Mouse (Mus musculus) right cerebral cortex, postnatal 36 days (tissue): ENCODE results near the gene Acer1.
"Not testable (repeated sequence)": the region's sequence is repeated elsewhere in the genome, so short reads cannot be mapped to it uniquely, and the experiment has no call there.

ENCODE experiments used
- DNase-seq, 2 experiments: peaks; one replicate each; pipeline ENCODE4 v3.0.0; 2022; ENCODE audit warnings: low spot score in 2 of 2, mixed read lengths in 1 of 2

Acer1 gene

GRCm38 (mm10) chr17:56952639-56953038, 29.3 kb downstream of the Acer1 start:
- DNase-seq, result no peak

- no peak for DNase-seq
These were observed 31.0 kb downstream of the Acer1 start for GRCm38 (mm10) chr17:56950915-56951314.

GRCm38 (mm10) chr17:56938751-56939150, 43.2 kb downstream of the Acer1 start:
- DNase-seq, result no peak

- no peak for DNase-seq
These were observed 45.2 kb downstream of the Acer1 start for GRCm38 (mm10) chr17:56936731-56937130.

- DNase-seq, result peak; percentile 97 to 98
These were observed 46.4 kb downstream of the Acer1 start, which contains the start of gene Mllt1 for GRCm38 (mm10) chr17:56935363-56936131. Gene Mllt1, minus strand, starts transcription at chr17:56935415.

GRCm38 (mm10) chr17:56934545-56935330, 47.2 kb downstream of the Acer1 start:
- peak in 1 of 2 experiments; percentile 18 for DNase-seq

- no peak for DNase-seq
These were observed 48.5 kb downstream of the Acer1 start for GRCm38 (mm10) chr17:56933395-56933794.

- DNase-seq, result no peak
These were observed 51.9 kb downstream of the Acer1 start for GRCm38 (mm10) chr17:56930026-56930425.

GRCm38 (mm10) chr17:56929530-56929929, 52.4 kb downstream of the Acer1 start:
- no peak for DNase-seq

GRCm38 (mm10) chr17:56929101-56929500, 52.8 kb downstream of the Acer1 start:
- DNase-seq, result no peak

GRCm38 (mm10) chr17:56925998-56926397, 55.9 kb downstream of the Acer1 start:
- DNase-seq, result no peak

- DNase-seq, result no peak
These were observed 62.2 kb downstream of the Acer1 start for GRCm38 (mm10) chr17:56919725-56920124.

GRCm38 (mm10) chr17:56917166-56917565, 64.8 kb downstream of the Acer1 start:
- DNase-seq, result no peak

- no peak for DNase-seq
These were observed 68.5 kb downstream of the Acer1 start for GRCm38 (mm10) chr17:56913444-56913843.

GRCm38 (mm10) chr17:56913023-56913422, 68.9 kb downstream of the Acer1 start:
- DNase-seq, result no peak

GRCm38 (mm10) chr17:56909764-56910163, 72.2 kb downstream of the Acer1 start:
- DNase-seq, result not testable (repeated sequence)

- DNase-seq, result no peak
These were observed 74.0 kb downstream of the Acer1 start for GRCm38 (mm10) chr17:56907887-56908286.

GRCm38 (mm10) chr17:56907096-56907495, 74.8 kb downstream of the Acer1 start:
- no peak for DNase-seq

GRCm38 (mm10) chr17:56906166-56906565, 75.8 kb downstream of the Acer1 start:
- no peak for DNase-seq
